Mouse (Mus musculus) gonadal fat pad, adult 2 months (tissue): ENCODE data around the gene Ankib1. TPM values are rescaled to one million over a fixed set of nuclear protein-coding genes. Genes with fewer than 3 reads are reported as not detected.
A peak's percentile ranks its signal among the peaks of the same experiment; 100 is the strongest.
"Not testable (repeated sequence)": the region's sequence is repeated elsewhere in the genome, so short reads cannot be mapped to it uniquely, and the experiment has no call there.

Experiments used
- DNase-seq: peaks from one replicate; pipeline ENCODE4 v3.0.0-alpha.2; 2012; ENCODE audit warnings: low read depth
- polyA plus RNA-seq: library from polyadenylated mRNA; depleted of rRNA; stranded (reverse); fragments of >200 nt; gene quantifications from 2 replicates; pipeline ENCODE4 v1.2.3, GENCODE M21; 2012

The Ankib1 gene
- polyA plus RNA-seq, 1 experiment: 9.5 TPM

DNA sequence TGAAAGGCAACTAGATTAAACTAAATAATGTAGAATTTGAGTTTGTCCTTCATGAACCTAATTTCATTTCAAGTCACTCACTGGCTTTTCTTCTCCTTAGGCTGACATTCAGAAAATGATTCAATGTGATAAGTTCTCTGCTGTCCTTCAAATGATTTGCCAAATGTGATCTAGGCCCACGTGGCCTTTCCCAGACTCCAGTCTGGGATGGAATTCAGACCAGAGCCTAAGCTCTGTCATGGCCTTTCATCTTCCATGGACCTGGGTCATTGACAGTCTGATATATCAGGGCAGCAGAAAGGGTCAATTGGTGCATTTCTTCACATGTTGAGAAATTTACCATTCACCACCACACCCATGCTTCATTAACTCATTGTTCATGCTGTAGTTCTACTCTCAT is 77.2 kb downstream of the Ankib1 start:
- DNase-seq: no peak

DNA sequence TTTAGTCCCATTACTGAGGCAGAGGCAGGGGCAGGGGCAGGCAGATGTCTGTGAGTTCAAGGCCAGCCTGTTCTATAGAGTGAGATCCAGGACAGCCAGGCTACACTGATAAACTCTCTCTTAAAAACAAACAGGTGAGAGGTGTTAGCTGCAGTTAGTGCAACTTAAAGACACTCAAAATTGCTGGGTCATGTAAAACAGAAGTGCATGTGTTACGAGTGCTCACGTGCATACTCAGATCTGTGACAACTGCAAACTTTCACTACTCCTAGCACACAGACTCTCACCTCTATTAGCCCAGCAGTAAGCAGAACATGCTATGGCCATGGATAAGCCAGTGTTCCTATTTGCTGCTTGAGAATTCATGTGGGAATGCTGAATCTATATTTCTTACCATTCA is 79.3 kb downstream of the Ankib1 start:
- DNase-seq: no peak

DNA sequence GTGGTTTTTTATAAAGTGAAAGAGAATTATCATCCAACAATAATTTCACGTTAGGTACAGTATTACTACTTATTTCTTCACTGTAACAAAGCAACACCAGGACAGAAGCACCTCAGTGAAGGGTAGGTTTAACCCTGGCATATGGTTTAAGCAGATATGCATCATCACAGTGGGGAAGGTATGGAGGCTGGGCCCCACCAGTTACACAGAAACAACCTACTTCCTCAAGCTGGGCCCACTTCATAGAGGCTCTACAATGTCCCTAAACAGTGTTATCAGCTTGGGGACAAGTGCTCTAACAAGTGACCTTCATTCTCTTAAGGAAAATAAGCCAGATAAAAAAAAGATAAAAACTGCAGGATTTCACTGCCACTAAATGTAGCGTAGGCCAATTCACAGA is 79.9 kb downstream of the Ankib1 start:
- DNase-seq: no peak

DNA sequence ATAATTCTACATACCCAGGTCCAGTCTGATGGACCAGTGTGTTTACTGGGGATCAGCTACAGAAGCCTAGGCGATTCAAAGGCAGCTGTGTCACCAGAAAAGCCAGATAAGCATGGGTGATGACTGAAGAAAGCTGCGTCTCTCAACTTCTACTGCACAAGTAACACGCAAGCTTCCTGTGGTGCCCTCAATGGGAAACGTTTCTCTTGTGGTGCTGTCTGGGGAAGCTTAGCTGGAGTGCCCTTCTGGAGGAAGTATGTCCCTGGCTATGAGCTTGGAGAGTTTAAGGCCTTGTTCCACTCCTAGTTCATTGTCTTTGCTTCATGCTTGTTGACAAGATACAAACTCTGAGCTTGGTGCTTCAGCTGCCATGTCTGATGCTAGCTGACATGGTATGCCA is 83.4 kb downstream of the Ankib1 start:
- no peak for DNase-seq

DNA sequence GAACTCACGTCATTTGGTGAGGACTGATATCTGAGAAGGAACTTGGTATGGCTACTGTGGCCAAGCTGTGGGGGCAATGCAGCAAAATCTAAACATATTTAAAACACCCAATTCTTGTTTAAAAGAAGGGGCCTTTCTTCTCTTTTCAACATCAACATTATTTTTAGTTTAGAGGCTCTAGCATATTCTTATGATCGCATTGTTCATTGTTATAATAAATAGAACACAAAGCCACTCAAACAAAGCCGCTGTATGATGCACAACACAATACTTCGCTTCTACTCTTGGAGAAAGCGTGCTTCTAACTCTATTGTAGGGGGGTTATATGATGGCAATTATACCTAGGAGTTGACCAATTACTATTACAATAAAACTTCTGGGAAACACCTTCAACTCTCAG is 86.9 kb downstream of the Ankib1 start:
- no peak for DNase-seq

DNA sequence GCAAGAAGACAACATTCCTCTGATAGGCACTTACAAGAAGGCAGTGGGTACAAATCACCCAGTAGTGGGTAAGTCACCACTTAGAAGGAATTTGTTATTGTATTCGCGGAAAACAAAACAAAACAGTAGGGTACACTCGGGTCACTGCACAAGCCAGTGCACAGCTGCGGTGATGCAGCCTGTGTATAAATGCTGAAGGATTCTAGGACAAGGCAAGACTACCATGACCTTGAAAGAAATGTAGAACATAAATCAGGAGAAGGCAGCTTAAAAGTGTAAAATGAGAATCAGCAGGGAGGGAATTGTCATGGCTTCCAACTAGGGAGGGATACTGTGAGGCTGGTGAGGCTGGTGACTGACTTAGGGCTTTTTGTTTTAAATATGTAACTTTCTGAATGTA is 100.5 kb downstream of the Ankib1 start:
- DNase-seq: no peak

DNA sequence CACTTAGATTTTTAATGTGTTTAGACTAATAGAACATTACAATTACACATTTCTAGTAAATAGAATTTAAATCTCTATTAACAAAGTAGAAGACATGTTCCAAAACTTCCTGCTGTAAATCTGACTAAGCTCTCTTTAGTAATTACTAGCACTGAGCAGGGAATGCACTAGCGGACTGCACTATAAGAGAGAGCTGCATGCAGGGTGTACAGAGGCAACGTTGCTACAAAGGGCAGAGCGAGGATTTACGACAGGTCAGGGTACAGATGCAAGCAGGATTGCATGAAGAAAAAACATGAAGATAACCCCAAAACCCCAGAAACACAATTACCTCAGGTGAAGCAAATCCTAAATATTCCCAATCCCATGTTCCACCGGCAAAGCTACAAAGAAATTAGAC is 102.7 kb downstream of the Ankib1 start:
- DNase-seq: no peak

DNA sequence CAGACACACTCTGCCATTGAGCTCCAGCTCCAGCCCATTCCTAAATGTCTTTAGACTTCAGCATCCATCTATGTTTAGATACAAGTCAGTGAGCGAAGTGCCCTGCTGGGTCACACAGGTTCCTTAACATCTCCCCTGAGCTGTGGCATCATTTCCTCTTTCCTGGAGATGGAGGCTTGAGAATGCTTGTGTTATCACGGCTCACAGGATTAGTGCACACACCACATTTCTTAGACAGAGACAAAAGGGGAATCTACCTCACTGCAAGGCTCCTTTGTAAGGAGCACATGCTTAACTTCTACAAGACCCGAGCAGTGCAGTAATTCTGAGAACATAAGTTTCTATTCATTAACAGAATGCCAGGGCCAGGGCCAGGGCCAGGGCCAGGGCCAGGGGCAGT is 106.7 kb downstream of the Ankib1 start:
- no peak for DNase-seq

DNA sequence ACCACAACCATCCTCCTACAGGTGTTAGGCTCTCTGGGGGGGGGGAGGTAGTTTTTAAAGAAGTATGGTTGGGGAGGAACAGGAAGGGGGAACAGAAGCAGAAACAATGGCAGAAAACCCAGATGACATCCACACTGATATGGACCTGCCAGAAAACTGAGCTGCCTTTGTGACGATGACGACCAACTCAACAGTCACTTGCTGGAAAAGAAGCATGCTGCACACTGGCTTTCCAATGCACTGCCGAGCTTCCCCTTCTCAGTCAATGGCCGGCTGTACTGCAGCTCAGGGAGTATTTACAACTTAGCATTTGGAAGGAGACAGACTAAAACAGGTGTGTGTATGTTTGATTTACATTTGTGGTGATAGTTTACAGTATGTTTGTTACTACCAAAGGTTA is 107.5 kb downstream of the Ankib1 start:
- no peak for DNase-seq

DNA sequence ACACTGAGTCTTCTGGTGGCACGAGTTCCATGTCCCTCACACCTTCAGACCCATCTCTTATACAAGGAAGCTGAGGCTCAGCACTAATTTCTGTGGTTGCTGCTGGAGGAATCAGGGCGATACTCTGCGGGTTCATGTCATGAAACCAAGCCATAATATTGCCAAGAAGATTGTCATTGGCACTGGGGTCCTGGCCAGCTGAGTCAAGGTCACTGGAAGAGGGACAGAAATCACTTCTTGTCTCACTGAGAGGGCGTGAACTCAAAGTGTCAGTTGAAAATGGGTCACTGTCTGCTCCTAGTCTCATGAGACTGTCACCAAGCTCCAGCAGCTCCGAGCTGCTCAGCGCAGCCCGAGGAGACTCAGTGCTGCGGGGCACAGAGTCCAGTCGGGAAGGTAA is 109.8 kb downstream of the Ankib1 start:
- no peak for DNase-seq

DNA sequence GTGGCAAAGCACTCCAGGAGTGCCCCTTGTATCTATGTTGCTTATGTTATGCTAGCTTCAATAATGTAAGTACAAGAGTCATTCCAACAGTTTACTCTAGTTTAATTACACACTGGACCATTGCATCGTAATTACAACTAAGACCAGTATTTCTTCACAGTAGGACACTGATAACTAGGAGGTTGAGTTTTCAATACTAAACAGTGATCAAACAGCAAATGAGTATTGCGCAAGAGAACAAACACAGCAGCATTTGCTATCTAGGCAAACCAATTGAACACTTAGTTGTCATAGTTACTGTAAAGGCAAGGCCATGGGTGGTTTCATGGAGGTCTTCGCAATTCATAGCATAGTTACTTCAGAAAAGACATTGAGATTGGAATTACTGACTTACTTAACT is 111.4 kb downstream of the Ankib1 start:
- no peak for DNase-seq

DNA sequence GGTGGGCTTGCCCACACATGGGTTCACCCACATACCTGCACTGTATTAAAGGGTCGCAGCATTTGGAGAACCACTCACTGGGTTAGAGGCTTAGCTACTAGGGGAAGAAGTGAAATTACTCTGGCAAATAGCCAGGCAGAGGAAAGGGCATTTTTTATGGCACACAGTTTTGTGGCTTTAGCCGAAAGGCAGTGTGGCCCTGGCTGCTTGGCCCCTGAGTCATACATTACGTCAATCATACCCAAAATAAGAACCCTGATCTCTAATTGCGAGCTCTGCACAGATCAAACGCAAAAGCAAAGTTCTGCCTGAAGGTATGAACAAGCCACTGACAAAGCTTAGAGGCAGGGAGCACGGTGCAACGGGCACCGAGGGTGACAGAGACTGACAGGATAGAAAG is 114.4 kb downstream of the Ankib1 start:
- no peak for DNase-seq

DNA sequence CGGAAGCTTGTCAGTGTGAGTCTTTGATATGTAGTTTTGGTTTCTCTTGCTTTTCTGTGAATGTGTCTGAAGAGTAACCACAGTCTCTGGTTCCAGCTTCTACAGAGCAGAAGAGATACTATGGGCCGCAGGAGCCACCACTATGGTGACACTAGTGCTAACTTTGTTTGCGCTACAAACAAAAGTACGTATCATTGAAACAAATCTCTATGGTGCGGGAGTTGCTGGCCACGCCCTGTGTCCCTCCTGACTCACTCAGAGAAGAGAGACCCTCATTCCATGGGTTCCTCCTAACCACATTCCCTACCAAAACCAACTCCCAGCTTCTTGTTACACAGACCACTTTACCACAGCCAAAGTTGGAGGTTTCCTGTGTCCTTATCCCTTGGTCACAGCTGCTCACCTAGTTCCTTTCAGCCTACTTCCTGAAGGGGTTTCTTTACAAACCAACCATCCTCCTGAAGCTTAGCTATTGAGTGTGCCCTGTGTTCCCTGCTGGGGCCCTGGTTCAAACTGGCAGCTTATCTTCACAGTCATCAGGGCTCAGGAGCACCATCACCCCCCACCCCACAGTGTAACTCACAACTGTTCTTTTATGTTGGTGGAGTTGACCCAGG is 132.7 kb downstream of the Ankib1 start:
- DNase-seq: no peak

DNA sequence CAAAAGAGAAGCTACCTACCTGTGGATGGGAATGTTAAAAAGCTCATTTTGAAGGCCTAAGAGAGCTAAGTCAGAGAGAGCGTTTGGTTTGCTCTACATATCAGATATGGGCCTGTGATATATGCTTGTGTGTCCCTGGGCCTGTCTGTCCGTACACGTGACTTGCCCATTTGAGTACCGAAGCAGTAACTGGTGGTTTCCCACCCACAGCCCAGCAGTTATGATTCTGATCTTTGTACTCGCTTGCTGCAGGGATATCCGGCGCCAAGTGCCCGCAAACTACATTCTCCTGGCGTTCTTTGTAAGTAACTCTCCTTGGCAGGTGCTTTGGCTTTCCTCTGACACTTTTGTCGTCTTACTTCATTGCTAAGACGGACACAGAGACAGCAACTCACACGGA is 136.1 kb downstream of the Ankib1 start:
- no peak for DNase-seq

DNA sequence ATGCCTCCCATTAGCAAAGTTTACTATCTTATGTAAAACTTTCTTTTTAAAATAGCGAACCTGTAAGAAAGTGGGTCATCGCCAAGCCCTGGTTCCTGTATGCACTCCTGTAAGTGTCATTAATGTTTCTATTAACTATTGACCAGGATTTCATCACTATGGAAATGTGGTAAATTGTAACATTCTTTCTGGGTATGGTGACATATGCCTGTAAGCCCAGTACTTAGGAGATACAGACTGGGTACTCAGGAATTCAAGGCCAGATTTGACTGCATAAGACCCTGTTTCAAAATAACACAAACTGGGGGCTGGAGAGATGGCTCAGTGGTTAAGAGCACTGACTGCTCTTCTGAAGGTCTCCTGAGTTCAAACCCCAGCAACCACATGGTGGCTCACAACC is 137.5 kb downstream of the Ankib1 start:
- no peak for DNase-seq

DNA sequence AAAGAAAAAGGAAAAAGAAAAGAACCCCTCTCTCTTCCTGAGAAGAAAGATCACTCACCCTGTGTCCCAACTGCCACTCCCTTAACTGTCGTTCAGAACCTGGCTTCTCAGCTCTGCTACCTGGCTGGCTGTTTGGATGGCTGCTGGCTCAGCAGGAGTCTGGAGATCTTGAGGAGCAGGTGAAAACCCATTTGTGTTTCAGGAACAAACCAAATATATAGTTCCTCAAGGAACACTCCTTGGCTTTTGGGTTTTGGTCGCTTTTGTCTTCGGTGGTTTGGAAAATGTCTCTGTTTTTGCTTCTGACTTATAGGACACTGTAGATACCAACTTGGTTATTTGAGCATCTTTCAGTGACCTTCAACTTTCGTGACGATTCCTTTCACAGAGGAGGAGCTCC is 145.6 kb downstream of the Ankib1 start, which contains the start of gene Gatad1:
Gatad1 (minus strand) TSS at position 101 of the 400 bp plus-strand sequence.
- DNase-seq: no peak

DNA sequence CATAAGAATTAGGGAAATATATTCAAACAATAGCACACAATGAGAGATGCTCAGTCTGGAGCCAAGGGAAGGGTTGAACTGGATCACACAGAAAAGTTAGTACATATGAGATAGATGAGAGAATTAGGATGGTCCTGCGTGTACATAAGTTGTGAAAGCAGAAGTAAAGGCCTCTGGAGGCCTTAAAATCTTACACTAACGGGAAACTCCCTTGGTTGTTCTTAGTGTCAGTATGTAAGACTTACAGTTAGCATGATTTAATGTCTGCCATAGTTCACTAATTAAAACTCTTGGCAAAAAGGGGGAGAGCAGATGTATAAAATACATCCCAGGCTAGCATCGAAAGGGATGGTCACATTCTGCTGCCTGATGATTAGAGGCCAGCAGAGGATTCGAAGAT is 148.9 kb downstream of the Ankib1 start:
- DNase-seq: no peak

DNA sequence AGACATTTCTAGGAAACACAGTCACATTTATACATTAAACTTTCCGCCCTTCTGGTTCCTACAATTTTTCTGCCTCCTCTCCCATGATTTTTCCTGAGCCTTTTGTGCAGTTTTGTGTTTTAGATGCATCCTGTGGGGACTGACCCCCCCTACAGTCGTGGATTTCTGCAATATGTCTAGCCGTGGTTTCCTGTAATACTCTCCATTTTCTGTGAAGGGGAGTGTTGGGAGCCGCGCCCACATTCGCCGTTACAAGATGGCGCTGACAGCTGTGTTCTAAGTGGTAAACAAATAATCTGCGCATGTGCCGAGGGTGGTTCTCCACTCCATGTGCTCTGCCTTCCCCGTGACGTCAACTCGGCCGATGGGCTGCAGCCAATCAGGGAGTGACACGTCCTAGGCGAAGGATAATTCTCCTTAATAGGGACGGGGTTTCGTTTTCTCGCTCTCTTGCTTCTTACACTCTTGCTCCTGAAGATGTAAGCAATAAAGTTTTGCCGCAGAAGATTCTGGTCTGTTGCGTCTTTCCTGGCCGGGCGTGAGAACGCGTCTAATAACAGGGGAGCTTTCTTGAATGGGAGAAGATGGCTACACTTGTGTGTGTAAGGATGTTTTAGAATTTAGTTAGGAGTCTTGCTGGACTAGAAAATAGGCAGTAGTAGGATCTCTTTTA is 149.7 kb downstream of the Ankib1 start:
- DNase-seq: not testable (repeated sequence)

DNA sequence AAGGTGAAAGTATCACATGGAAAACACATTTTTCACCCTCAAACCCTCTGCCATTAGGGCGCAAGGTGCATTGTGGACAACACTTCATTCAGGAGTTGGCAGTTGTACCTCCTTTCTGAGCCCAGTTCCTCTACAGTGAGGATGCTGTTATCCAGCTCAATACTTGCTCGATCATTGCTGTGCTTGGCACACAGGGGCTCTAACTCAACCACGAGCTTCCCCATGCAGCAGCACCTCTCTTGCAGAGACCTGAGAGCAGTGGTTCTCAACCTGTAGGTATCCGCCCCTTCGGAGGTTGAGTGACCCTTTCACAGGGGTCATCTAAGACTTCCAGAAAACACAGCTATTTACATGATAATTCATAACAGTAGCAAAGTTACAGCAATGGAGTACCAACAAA is 151.1 kb downstream of the Ankib1 start:
- no peak for DNase-seq

DNA sequence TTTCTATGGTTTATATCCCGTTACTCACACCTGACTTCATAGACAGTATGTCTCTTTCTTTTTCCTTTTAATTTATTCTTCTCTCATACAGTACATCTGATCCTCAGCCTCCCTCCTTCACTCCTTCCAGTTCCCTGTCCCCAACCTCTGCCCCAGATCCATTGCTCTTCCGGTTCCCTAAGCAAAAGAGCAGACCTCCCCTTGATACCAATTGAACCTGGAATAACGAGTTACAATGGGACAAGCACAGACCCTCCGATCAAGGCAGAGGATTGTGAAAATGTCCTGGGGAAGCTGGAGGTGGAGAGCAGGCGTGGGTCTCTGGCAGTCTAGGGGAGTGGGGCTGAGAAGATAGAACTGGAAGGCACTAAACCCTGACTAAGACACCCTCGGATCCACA is 151.8 kb downstream of the Ankib1 start, which contains the start of gene Tmbim7:
Tmbim7 (plus strand) TSS at position 301 of the 400 bp plus-strand sequence.
- DNase-seq: no peak

DNA sequence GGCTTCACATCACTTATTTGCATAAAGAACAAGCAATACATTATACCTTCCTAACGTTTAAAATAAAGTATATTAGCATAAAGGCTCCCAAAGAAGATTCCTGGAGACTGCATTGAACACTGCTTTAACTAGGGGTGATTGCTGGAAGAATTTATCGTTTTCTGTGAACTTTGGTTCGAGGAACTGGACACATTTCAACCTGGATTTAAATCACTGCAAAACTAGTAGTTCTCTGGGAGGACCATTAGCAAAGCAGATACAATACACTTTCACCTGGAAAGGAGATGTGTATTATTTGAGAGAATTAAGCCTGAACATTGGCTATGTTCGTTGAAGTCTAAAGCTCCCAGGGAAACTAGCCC is 153.9 kb downstream of the Ankib1 start:
- DNase-seq: no peak

DNA sequence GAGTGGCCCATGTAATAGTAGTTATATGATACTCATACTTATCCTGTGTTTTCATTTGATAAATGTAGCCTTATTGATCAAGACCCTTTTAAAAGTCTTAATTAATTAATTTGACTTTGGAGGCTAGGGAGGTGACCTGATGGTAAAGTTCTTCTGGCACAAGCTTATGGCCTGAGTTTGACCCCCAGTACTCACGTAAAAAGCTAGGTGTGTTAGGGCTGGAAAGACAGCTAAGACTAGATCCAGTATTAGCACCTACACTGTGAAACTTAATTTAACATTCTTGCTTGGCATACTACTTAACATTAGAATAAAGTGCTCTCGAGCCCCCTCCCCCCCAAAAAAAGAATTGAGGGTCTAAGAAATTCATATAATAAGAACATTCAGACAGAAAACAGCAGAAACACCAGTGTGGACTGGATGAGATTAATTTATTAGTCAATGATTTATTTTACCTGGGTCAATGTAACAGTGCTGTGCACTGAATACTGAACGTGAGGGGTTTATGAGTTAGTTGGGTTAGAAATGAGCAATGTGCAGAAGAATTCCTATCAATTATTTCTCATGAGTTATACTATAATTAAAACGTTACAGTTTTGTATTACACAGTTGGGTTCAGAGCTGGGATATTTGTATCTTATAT is 154.4 kb downstream of the Ankib1 start:
- DNase-seq: no peak

DNA sequence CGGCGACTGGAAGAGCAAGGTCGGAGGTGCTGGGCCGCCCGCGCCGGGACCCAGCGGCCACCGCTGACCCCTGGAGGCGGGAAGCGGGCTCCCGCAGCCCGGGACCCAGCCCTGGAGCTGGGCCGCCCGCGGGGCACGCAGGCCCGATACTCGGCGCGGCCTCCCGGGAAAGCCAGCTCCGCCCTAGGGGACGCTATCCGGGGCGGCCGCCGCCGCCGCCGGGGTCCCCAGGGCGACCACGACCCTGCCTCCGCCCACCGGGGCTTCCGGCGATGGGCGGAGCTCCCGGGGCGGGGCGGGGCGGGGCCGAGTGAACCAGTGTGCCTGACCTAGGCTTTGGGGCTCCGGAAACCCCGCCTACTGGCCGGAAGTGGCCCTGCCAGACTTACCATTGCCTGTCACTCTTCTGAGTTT is 155.0 kb downstream of the Ankib1 start:
- peak; percentile 17 for DNase-seq
